Mouse (Mus musculus) lung, adult 10 weeks (tissue): ENCODE data around the gene Olfr1461. TPM values are rescaled to one million over a fixed set of nuclear protein-coding genes. Genes with fewer than 3 reads are reported as not detected.

Experiments
- polyA plus RNA-seq: library from polyadenylated mRNA; stranded (reverse); fragments of 350-450 nt; fragmentation: Illumina TruSeq; extraction: RNeasy Lipid Tissue Mini Kit (QIAGEN cat#74804); gene quantifications from one replicate; pipeline ENCODE4 v1.2.3, GENCODE M21; 2014; ENCODE audit warnings: low read depth, low replicate concordance; ENCODE audit not compliant: insufficient read depth

Olfr1461 gene
- not detected for polyA plus RNA-seq

GRCm38 (mm10) chr19:13162700-13163099 is at the start of gene Olfr1461:
TSS of gene Olfr1461 (plus strand) at chr19:13163000.

GRCm38 (mm10) chr19:13149449-13149848 is 13.4 kb upstream of the Olfr1461 start, which contains the start of gene Olfr1459:
TSS of gene Olfr1459 (minus strand) at chr19:13149549.

GRCm38 (mm10) chr19:13185434-13185833 is 22.6 kb downstream of the Olfr1461 start, which contains the start of gene Olfr1462:
TSS of gene Olfr1462 (plus strand) at chr19:13185734.

Other genes starting within 250 kb of the Olfr1461 start
- gene Olfr1448, start 238.6 kb upstream of the Olfr1461 start, polyA plus RNA-seq, result not detected
- not detected for gene Olfr1449, start 232.2 kb upstream of the Olfr1461 start, polyA plus RNA-seq
- gene Olfr1450, start 212.7 kb upstream of the Olfr1461 start, polyA plus RNA-seq, result not detected
- gene Olfr1451, start 168.0 kb upstream of the Olfr1461 start, polyA plus RNA-seq, result not detected
- gene Olfr1453, start 134.7 kb upstream of the Olfr1461 start, polyA plus RNA-seq, result not detected
- gene Olfr1454, start 102.4 kb upstream of the Olfr1461 start, polyA plus RNA-seq, result not detected
- gene Olfr1457, start 65.1 kb upstream of the Olfr1461 start, polyA plus RNA-seq, result not detected
- not detected for gene Olfr1458, start 56.2 kb upstream of the Olfr1461 start, polyA plus RNA-seq
- gene Olfr1459, start 13.5 kb upstream of the Olfr1461 start, polyA plus RNA-seq, result not detected
- gene Olfr1462, start 22.7 kb downstream of the Olfr1461 start, polyA plus RNA-seq, result not detected
- gene Olfr1463, start 68.3 kb downstream of the Olfr1461 start, polyA plus RNA-seq, result not detected
- not detected for gene Olfr1465, start 152.5 kb downstream of the Olfr1461 start, polyA plus RNA-seq
- not detected for gene Olfr1466, start 175.9 kb downstream of the Olfr1461 start, polyA plus RNA-seq
- gene Olfr1467, start 199.2 kb downstream of the Olfr1461 start, polyA plus RNA-seq, result not detected
- not detected for gene Olfr1469, start 244.8 kb downstream of the Olfr1461 start, polyA plus RNA-seq